ENCODE assay signal across 7 mouse cellular contexts in the genomic region with DNA sequence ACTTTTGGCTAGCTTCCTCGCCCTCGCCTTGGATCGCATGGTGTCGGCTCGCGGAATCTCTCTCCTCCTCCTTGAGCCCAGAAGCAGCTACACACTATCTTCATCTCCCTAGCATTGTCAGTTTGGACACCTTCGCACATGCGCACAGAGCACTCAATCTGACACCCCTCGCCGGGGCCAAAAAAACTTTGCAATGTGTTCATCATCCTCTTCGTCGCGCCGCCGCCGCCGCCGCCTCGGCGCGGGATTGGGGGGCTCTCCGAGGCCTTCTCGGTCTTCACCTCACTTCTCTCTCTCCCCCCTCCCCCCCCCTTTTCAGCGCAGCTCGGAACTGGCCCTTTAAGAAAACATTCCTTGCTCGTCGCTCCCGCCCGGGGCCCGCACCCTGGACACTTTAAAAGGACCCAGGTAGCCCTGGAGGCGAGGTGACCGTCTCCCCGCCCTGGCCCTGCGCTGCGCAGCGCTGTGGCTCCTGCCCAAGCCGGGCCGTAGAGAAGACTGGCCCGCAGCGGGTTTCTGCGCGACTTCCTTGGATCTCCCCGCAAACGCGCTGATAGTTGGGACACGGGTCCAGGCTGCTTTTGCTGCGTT. TPM values are rescaled to one million over a fixed set of nuclear protein-coding genes. Genes with fewer than 3 reads are reported as not detected.
DNase-seq lines count a peak whose midpoint lies in the region; ATAC-seq lines count a peak whose summit lies in the region.

A gene (minus strand): TSS at position 153 of the 591 bp plus-strand sequence.

- H3K9ac ChIP-seq in embryonic facial prominence, embryonic 13.5 days: peak within 1 kb of the TSS; percentile 92

- H3K9me3 ChIP-seq in embryonic facial prominence, embryonic 13.5 days: no peaks in the 10 kb centered on the region
- H3K9me3 ChIP-seq in midbrain, embryonic 10.5 days (replicated peaks): no peaks in the 10 kb centered on the region

- under 1% methylated on average over 47 of the region's 47 CpGs for WGBS in embryonic facial prominence, embryonic 13.5 days
- under 1% methylated on average over 47 of the region's 47 CpGs for WGBS in midbrain, embryonic 10.5 days

- H3K4me1 ChIP-seq in embryonic facial prominence, embryonic 13.5 days: peaks cover 53% of the 10 kb centered on the region
- peaks cover 96% of the 10 kb centered on the region for H3K4me1 ChIP-seq in midbrain, embryonic 10.5 days

- peak; percentile 26; the same call in 1 of the 2 replicates for ATAC-seq in embryonic facial prominence, embryonic 13.5 days (ENCODE audit: insufficient number of reproducible peaks, insufficient read depth, low FRiP score, low TSS enrichment, low read depth)
- ATAC-seq in erythroid progenitor cell, adult 5-6 weeks (replicated peaks; ENCODE audit: low FRiP score, poor library complexity, severe bottlenecking): no peak

- peak within 1 kb of the TSS; percentile 83 for H3K4me2 ChIP-seq in embryonic facial prominence, embryonic 13.5 days

- H3K36me3 ChIP-seq in embryonic facial prominence, embryonic 13.5 days: no peaks in the 10 kb centered on the region
- no peaks in the 10 kb centered on the region for H3K36me3 ChIP-seq in midbrain, embryonic 10.5 days

- peaks cover 84% of the 10 kb centered on the region for H3K27me3 ChIP-seq in embryonic facial prominence, embryonic 13.5 days
- H3K27me3 ChIP-seq in midbrain, embryonic 10.5 days (ENCODE audit: low read depth, poor library complexity, severe bottlenecking): peaks cover 99% of the 10 kb centered on the region

- H3K4me3 ChIP-seq in embryonic facial prominence, embryonic 13.5 days: peak within 1 kb of the TSS; percentile 75
- peak within 1 kb of the TSS; percentile 67 for H3K4me3 ChIP-seq in midbrain, embryonic 10.5 days

- peak; percentile 23 for DNase-seq in urinary bladder, postnatal 25 days (ENCODE audit: low spot score)
- no peak for DNase-seq in urinary bladder, postnatal 4 days (ENCODE audit: low spot score in 2 of 2)
- peak; percentile 34 for DNase-seq in heart, postnatal 25 days (ENCODE audit: low spot score)
- peak; percentile 58 to 73 for DNase-seq in kidney, postnatal 4 days
- peak; percentile 83 for DNase-seq in midbrain, embryonic 10.5 days (ENCODE audit: low spot score)

- intact Hi-C loops in heart, postnatal 25 days (cut with DNase I): loop anchor here (2.0 to 5.0 kb wide), 3 partner anchors 140 to 305 kb away; no protein-coding TSS in a partner anchor

- H3K27ac ChIP-seq in embryonic facial prominence, embryonic 13.5 days: peak within 1 kb of the TSS; percentile 98
- peak within 1 kb of the TSS; percentile 91 for H3K27ac ChIP-seq in midbrain, embryonic 10.5 days (replicated peaks)

RNA-seq across cellular contexts. Expression of the gene that starts here (rescaled TPM):
- 39.0 and 46.0 TPM in 2 replicates for polyA plus RNA-seq in embryonic facial prominence, embryonic 13.5 days (2015; fragmentation: Nextera tagmentation; extraction: Ambion mirVana)
- total RNA-seq in heart, postnatal 25 days (2021): 10 to 100 TPM; 12.9 to 13.4 TPM
- 12.5 and 14.1 TPM in 2 replicates for polyA plus RNA-seq in midbrain, embryonic 10.5 days (2016; fragmentation: Nextera tagmentation; extraction: Ambion mirVana)
- total RNA-seq in erythroid progenitor cell, adult 5-6 weeks (2015; ENCODE audit: low replicate concordance): under 0.01 TPM in 1 of 2 replicates, not detected in the other
- total RNA-seq in erythroid progenitor cell, adult 5-6 weeks (2017; ENCODE audit: low replicate concordance): 1.2 and 1.4 TPM in 2 replicates

Comparison
In these comparisons a context has a peak if more than half of its experiments do, and no peak if none do; other contexts are left out.
1. RNA of the gene that starts here (total RNA-seq): 12.9 to 13.4 TPM in heart, postnatal 25 days; under 0.01 to 1.4 TPM in erythroid progenitor cell, adult 5-6 weeks; every median in the first group is over 4 times any median in the second.
2. DNase-seq: peak in urinary bladder, postnatal 25 days (single experiment), heart, postnatal 25 days (single experiment), kidney, postnatal 4 days (2 of 2) and midbrain, embryonic 10.5 days (single experiment); none in urinary bladder, postnatal 4 days (0 of 2).